Mouse (Mus musculus) T-helper 2 cell (primary cell): ENCODE measurements around the gene Zfhx3.

Experiments used
- in situ Hi-C: fragments of 300-600 bp; cut with MboI, MseI; formaldehyde crosslinking; loops from one replicate; pipeline ENCODE4 v1.15.1; 2025; ENCODE audit warnings: high pct_unique_total_duplicates

Gene Zfhx3

DNA sequence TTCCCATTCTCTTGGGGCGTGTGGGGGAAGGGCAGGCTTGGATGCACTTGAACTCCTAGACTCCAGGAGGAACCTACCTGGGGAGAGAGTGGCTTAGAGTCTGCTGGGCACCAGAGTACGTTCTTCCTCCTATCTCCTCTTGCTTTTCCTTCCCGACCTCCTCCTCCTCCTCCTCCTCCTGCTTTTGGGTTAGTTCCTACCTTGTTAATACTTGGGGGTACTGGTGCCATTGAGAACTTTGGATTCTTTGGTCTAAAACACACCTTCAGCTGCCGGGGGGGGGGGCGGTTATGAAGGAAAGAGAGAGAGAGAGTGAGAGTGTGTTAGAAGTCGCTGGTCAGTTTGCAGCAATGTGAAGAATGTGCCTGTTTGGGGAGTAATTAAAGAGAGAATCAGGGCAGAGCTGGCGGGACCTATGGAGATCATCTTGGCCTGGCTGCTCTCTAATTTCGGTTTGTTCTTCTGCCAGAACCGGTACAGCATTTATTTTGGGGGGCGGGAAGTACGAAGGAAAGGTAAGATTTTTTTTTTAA, 773.0 kb downstream of the Zfhx3 start:
- in situ Hi-C loops: no loop called here

DNA sequence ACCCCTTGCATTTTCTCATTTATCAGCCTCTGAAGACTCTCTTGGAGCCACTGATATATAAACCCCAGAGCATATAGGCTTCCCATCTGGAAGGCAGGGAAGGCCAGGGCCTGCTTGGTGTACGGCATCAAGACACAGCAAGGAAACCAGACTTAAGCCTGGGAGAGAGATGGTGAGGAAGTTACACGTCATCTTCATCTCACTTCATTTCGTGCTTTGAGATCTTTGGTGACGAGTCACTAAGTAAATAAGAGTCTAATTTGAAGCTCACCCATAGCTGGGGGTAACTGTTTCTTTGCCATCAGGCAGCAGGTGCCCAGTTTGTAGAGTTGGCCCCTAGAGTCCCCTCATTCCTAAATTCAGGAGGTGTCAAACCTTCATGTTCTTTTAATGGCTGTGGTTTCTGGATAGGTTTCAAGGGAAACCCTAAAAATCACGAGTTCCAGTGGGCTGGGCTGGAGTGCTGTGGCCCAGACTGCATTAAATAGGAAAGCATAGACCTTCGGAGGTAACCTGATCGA, 773.9 kb downstream of the Zfhx3 start:
- in situ Hi-C loops: no loop called here

DNA sequence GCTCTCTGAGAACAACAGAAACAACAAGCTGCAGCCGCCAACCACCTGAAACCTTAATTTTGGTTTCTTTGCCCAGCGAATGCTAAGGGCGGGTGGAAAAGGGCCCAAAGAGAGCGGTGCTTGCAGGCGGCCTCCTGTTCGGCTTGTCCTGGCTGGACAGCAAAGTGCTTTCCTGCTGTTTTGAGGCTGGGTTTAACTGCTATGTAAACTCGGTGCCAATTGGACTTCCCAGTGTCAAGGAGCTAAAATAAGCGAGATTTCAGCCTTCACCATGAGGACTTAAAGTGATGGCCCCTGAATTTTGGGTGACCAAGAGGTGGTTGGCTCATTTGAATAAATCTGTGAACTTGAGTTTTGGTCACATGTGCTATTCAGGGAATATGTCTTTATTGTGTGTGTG, 775.1 kb downstream of the Zfhx3 start:
- in situ Hi-C loops: no loop called here

DNA sequence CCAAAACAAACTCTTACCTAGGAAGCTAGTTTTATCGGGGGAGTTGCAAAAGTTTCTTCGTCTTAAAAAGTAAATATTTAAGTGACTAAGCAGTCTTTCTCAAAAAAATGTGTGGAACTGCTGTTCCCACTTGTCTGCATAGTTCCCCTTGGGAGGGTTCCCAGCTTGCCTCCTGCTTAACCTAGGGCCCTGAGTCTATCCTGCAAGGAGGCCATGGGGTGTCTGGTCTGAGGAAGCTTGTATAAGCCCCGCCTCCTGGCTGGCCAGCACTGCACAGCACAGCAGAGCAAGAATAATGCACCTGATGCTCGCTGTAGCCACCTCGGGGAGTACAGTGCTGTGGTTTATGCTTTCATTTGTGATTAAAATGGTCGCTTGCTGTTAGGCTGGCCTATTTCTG, 775.6 kb downstream of the Zfhx3 start:
- in situ Hi-C loops: no loop called here

DNA sequence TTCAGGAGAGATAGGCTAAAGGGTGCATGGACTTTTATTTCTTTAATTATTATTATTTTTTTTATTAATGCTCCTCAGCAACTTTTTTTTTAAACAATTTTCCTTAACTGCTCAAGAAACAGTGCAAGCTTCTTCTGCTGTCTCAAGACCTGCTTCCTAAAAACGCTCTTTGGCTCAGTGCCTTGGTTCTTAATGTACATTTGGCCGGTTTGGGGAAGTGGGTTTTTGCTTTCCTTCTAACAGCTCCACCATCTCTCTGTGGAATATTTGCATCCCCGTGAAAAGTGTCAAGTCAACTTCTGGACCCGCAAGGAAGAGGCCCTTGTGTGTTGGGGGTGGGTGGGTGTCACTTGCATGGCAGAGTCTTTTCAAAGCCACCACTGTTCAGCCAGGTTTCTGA, 778.4 kb downstream of the Zfhx3 start:
- in situ Hi-C loops: no loop called here

DNA sequence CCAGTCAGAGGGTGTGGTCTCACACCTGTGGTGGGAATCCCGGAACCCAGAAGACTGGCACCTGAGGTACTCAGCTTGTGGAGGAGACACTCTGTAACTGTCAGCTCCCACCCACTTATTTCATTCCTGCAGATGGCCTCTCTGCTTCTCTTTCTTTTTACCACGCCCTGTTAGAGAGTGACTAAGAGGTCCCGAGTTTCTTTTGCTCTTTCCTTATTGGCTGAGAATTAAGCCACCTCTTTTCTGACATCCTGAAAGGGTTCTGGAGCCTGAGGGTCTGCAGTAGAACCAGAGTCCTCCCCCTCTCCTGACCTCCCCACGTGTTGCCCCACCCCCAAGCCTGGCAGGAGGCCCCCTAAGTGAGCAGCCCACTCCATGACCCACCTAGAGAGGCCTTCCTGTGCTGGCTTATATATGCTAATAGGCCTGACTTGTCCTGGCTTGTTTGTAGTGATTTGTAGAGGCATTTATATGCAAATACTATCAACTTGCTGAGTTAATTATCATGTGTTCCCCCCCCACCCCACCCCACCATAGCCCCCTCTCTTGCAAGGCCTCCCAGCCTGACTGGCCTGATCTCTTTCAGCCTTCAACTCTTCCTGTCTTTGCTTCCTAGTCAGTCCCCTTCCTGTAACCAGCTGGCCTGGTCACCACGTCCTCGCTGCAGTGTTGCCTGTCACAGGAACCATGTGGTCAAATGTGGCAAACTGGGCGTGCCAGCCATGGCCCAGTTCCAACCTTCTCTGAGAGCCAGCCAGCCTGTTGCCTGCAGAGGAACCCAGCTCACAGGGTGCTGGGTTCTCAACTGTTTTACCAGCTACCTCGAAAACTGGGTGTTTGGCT, 780.4 kb downstream of the Zfhx3 start:
- in situ Hi-C loops: no loop called here

DNA sequence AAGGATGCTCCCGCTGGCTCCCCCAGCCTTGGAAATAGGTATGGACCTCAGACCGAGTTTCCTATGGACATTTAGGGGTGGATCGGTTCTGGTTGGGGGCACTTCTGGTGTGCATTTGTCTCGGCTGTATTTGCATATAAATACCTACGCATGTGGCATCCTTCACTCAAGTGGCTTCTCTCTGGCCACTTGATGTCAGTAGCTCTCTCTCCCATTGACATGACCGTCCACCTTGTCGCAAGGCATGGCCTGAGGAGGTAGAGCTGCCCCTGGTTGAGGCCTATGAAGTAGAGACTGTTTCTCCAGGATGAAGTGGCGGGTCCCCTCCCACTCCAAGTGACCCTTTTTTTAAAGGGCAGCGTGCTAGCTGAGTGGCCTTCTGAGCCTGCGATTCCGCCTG, 781.2 kb downstream of the Zfhx3 start:
- in situ Hi-C loops: no loop called here

DNA sequence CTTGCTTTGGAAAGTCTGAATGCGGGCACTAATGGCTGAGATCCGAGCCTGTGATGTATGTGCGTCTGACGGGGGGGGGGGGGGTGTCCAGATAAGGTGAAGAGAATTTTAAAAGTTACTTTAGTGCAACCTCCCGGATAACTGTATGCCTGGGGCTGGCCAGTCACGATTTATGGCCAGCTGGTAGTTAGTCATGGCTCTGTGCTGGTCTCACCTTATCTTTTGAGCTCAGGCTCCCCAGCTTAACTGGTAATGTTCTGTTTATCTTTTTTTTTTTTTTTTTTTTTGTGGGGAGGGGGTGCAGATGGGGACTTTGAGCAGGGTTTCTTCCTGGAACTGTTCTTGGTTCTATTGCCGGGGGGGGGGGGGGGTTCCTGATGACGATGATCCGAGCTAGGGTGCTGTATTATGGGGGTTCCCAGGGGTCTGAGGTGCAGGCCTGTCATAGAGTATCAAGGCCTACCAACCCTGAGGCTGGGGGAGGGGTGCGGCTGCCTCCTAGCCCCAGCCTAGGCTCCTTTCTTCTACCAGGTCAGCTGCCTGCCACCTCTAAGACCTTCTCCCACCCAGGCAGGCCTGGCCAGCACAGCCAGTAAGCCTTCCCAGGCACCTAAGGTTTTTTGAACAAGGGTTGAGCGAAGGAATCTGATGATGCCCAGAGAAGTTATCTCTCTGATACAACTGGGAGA, 782.5 kb downstream of the Zfhx3 start:
- in situ Hi-C loops: no loop called here

DNA sequence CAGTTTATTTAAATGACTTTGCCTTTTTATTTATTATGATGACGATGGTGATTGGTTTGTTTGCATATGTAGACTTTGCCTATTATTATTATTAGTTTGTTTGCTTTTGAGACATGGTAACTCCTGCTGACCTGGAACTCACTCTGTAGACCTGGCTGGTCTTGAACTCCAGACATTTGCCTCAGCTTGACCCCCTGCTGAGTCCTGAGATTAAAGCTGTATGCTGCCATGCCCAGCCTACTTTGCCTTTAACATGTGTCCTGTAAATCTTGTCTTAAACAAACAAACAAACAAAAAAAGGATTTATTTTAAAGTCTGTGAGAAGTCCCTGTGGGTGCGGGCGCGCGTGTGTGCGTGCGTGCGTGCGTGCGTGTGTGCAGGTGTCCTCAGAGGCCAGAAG, 783.2 kb downstream of the Zfhx3 start:
- in situ Hi-C loops: no loop called here

DNA sequence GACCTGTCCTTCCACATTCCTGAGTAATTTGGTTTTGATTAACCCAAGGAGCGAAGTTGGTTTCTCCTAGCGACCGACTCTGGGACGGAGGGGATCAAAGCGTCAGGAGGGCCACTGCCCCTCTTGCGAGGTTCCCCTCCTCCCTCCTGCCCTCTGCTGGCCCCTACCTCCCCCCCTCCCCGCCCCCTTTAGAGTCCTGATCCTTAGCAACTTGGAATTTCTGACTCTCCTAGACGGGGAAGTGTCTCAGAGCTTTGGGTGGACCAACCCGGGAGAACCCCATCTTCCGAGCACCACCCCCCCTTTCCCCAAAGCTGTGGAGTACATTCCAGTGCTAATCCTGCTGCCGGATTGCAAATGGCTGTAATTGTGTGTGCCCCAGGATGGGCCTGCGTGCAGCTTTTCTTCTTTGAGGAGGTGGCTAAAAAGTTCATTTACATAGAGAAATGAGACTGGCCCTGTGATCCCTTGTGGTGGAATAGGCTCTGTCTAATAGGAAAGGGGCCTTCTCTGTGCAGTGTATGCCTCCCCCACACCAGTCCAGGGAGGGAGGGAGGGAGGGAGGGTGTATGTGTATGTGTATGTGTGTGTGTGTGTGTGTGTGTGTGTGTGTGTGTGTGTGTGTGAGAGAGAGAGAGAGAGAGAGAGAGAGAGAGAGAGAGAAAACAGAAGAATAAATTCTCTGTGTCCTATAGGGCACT, 784.2 kb downstream of the Zfhx3 start:
- in situ Hi-C loops: no loop called here

DNA sequence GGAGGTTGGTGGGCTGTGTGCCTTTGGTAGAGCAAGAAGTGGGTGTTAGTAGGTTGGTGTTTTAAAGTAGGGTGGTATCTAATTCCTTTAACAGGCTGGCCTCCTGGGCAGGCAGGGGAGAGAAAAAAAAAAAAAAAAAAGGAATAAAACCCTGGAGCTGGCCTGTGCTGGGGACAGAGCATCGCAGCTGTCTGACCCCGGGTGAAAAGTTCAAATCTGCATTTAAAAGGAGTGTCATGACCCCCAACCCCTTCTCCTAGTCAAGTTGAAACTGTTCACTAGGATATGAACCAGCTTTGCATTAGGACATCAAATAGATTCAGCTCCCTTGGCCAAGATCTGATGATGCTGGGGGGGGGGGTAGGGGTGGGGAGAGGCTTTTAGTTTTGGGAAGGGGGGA, 786.7 kb downstream of the Zfhx3 start:
- in situ Hi-C loops: no loop called here

DNA sequence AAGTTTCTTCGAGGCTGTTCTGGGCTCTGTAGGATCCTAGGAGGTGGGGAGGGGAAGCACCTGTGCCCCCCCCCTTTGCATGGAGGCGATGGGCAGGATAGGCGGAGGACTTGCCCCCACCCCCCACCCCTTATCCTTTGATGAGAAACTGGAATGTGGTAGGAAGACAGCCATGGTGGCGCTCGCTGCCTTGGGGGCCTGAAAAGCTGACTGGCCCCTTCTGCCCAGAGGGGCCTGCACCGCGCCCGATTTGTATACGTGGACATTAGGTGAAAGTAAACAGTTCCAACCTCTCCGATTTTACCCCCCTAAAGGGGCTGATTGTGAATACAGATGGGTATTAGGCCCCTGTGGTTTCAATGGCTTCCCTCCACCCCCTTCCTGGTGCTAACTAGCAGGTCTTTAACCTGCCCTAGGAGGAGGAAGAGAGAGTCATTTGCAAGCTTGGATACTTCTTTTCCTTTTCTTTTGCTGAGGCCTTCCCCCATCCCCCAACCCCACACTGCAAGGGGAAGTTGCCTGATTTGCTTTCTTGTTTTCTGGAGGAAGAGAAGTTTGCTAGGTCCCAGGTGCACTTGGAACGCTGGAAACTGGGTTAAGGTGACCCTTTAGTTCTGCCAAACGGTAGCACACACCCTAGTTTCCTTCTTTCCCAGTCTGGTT, 787.4 kb downstream of the Zfhx3 start:
- in situ Hi-C loops: no loop called here

DNA sequence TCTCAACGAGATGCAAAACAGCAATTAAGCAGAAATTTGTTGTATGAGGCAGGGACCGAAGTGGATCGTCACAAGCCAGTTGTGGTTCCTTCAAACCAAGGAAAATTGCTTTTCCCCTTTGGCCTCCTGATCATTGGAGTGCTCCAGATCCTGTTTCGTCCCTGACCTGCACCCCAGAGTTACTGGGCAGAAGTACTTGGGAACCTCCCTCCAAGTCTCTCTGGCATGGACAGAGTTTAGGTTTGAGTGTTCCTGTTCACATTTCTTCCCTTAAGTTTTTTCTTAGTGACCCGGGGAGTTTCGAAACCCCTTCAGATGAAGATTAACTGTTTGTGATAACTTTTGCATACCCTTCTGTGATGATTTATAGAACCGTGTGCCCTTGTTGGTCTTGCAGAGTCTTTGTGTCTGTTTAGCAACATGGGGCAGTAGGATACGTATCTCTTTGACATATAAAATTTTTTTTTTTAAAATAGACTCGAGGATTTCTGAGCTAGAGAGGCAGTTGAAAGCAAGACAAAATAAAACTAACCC, 788.5 kb downstream of the Zfhx3 start:
- in situ Hi-C loops: no loop called here

DNA sequence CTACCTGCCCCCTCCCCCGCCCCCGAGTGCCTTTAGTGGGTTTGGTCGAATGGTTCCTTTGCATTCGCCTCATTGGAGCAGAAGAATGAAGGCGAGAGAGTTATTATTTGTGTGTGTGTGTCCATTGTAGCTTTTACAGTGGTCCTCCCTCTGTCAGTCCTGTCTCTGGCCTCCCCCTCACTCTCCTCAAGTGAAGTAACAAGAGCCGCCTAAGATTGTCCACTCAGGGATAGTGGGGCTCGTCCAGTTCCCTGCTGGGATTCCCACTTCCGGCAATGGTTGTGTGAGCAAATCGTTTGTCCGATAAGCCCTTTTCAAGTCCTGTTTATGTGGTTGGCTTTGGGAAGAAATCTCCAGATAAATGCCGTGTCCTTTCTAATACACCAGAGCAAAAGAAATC, 790.1 kb downstream of the Zfhx3 start:
- in situ Hi-C loops: no loop called here

DNA sequence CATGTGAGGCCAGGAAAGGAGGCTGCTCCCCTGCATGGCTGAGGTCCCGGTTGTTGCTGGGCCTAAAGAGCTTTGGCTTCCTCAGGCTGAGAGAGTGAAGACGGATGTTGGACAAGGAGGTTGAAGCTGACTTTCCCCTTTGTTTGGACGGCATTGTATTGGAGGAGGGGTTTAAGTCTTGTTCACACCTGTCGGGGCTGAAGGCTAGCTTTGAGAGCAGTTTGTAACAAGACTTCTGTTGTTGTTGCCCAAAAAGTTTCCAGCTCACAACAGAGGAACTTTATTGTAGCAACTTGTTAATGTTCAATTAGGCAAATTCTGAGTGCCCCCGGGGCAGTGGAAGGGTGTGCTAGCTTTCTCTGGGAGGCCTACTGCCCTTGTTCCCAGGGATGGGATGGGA, 790.9 kb downstream of the Zfhx3 start:
- in situ Hi-C loops: no loop called here

DNA sequence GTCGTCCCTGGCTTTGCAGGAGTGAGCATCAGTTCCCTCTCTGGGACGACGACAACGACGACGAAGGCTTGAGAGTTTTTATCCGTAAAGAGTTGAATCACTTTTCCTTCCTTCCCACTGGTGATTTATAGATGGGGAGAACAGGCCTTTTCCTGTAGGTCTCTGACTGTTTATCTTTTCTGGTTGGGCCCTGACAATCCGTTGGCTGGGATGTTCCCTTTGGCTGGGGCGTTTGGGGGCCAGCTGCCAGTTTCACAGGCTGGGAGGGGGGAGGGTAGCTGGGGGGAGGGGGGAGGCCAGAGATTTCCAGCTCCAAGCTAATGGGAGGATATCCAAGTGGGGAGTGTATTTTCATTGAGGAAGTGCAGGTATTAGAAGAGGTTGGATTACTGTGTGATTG, 794.0 kb downstream of the Zfhx3 start:
- in situ Hi-C loops: no loop called here

DNA sequence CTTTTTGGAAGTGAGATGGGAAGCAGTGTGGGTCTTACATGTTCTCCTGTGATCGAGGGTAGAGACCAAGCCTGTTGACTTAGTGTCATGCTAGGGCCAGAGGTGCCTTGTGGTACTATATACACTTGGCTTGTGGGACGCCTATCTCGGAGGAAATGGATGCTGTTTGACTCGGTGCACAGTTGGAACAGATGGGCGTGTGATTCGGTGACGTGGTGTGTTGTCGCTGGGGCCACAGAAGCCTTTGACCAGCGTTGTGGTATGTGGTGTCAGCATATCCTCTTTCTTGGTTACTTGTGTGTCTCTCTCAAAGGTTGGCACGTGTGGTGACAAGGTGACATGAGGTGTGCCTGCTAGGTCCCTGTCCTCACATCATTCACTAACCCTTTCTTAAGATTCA, 795.7 kb downstream of the Zfhx3 start:
- in situ Hi-C loops: no loop called here

DNA sequence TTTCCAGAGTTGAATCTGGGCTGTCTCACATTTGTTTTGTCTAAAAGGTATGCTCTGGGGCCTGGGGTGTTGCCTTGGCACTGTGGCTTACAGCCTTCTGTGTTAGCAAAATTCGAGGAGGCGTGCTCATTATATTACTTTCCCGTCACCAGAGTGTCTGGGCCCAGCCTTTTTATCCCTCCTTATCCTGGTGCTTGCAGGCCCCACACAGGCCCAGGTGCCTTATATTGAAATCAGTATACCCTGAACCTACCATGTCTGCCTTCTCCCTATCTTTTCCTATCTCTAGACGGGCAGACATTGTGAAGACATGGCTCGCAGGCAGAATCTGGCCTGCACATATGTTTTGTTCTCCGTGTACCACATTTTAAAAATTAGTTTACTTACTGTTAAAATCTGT, 797.1 kb downstream of the Zfhx3 start:
- in situ Hi-C loops: no loop called here

DNA sequence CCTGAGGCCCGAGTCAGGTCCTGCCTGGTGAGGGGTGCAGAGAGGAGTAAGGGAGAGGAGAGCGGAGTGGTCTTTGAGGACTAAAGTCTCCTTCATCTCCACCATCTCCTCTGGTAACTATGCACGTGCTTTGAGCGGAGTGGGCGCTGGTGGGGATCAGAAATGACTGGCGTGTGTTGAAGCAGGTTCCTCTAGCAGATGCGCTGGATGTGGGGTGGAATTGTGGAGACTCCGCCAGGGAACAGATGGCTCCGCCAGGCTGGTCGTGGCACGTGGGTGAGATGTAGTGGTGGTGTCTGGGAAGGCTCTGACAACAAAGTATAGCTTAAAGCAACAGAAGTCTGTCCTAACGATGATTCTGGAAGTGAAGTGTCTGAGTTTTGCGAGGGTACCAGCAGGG, 798.0 kb downstream of the Zfhx3 start:
- in situ Hi-C loops: no loop called here

DNA sequence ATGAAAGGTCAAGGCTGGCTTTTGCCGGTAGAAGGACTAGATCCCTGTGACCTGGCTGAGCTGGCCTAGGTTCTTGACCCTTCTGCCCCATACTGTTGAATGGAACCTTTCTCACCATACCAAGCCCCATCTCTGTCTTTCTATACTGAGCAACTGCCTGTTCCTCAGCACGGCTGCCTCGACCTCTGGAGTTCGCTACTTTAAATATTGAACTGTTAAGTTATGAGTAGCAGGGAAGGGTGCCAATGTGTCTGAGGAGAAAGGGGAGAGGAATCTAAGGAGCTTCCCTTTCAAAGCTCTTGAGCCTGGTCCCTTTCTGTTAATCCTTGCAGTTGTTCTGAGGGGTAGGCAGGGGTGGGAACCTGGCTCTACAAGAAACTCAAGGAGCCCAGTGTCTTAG, 799.2 kb downstream of the Zfhx3 start:
- in situ Hi-C loops: no loop called here

DNA sequence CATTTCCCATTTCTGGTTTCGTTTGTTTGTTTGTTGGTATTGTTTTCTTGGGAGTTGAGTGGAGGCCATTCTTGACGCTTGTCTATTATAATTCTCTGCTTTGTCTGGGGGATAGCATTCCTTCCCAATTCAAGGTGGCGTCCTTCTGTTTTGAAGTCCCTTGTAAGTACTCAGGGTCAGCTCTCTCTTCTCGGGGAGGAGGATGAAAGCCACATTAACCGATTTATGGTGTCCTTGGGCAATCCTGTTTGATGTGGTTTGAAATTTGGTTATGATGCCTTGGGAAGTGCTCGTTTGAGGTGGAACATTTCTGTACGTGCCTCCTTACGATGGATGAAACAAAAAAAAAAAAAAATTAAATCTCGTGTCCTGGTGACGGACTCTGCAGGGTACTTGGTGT, 800.0 kb downstream of the Zfhx3 start:
- in situ Hi-C loops: no loop called here
